Mouse (Mus musculus): ENCODE measurements around the gene Iqgap3. TPM values are rescaled to one million over a fixed set of nuclear protein-coding genes. Genes with fewer than 3 reads are reported as not detected.

The Iqgap3 gene
- polyA plus RNA-seq, 1 experiment from 2014 or later, result 3.8 TPM

DNA sequence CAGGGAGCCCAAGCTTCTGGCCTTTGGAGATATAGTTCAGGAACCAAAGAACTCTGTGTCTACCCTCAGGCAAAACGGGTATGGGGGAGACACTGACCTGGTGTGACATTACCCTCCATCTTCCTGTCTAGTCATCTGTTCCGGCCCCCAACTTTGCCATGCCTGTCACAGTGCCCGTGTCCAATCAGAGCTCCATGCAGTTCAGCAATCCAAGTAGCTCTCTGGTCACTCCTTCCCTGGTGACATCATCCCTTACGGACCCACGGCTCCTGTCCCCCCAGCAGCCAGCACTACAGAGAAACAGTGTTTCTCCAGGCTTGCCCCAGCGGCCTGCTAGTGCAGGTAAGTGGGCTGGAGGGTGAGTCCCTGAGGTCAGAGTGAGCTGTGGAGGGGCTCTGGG, 77.2 kb downstream of the Iqgap3 start:
- H3K36me3 ChIP-seq, result peaks cover 74% of the 10 kb centered on the region

DNA sequence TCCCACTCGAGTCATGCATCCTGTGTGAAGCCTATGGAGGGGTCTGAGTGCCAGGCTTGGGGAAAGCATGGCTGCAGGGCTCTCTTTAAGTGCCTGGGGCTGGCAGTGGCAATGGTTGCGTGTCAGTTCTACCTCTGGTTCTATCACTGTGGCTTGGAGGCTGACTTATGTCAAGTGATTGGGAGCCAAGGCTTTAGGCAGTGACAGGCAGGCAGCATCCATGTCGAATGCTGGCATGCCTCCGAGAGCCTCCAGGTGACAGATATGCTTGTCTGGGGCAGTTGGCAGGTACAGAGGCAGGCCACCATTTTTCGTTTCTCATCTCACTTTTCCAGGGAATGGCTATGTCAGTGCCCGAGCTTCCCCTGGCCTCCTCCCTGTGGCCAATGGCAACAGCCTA, 79.1 kb downstream of the Iqgap3 start:
- no peak for ATAC-seq (ENCODE audit: low read depth)
- Histone ChIP-seq H3K36me3 (peaks cover 88% of the 10 kb centered on the region), H3K4me1 (replicated peaks) (peaks cover 16% of the 10 kb centered on the region), H3K9me3 (no peaks in the 10 kb centered on the region), H3K27me3 (no peaks in the 10 kb centered on the region), H3K27ac (replicated peaks) (no peak overlapping the region), H3K4me3 (no peak overlapping the region), H3K4me2 (no peak overlapping the region), H3K9ac (no peak overlapping the region)
- 83% methylated on average over 6 of the region's 6 CpGs for WGBS

More for the DNA sequence above, 77.2 kb downstream of the Iqgap3 start:
- Histone ChIP-seq H3K27ac (replicated peaks) (no peak overlapping the region), H3K4me3 (no peak overlapping the region), H3K4me1 (replicated peaks) (peaks cover 16% of the 10 kb centered on the region), H3K4me2 (no peak overlapping the region), H3K9me3 (no peaks in the 10 kb centered on the region), H3K9ac (no peak overlapping the region), H3K27me3 (no peaks in the 10 kb centered on the region)
- ATAC-seq (ENCODE audit: low read depth), result no peak
- WGBS, result 89% methylated on average over 6 of the region's 6 CpGs

DNA sequence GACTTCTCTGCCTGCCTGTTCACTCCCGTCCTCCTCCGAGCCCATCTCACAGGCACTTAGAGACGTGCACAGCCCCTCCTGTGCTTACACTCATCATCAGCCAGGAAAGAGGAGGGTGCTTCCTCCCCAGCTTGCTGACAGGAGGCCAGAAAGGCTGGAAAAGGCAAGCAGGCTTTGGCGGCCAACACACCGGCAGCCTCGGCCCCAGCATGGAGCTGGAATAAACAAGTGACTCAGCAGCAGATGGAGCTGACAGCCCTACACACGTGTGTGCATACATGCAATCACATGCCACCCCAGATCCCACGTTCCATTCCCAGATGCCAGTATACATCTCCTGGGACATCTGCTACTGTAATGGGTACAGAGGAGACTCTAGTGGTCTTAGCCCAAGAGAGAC, 80.5 kb downstream of the Iqgap3 start:
- no peaks in the 10 kb centered on the region for H3K9me3 ChIP-seq
- 89% methylated on average over 8 of the region's 8 CpGs for WGBS
- no peak for ATAC-seq (ENCODE audit: low read depth)
- H3K27me3 ChIP-seq, result no peaks in the 10 kb centered on the region
- H3K36me3 ChIP-seq, result peaks cover 90% of the 10 kb centered on the region
- no peak overlapping the region for H3K27ac ChIP-seq (replicated peaks)
- H3K4me1 ChIP-seq (replicated peaks), result peaks cover 12% of the 10 kb centered on the region
- H3K4me2 ChIP-seq, result no peak overlapping the region
- H3K4me3 ChIP-seq, result no peak overlapping the region
- H3K9ac ChIP-seq, result no peak overlapping the region

DNA sequence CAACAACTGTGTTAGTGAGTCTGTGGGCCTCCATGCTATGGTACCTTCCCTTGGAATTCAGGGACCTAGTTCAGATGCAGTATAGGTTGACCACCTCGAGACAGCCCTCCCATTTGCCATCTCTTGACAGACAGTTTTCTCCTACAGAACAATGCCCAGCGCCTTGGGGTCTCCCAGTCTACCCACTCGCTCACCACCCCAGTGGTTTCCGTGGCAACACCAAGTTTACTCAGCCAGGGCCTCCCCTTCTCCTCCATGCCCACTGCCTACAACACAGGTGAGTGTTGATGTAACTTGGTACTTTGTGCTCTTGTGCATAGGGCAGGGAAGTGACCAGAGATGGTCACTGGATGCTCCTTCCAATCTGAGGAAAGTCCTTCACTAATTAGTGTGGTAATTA, 81.0 kb downstream of the Iqgap3 start:
- Histone ChIP-seq H3K4me2 (no peak overlapping the region), H3K4me3 (no peak overlapping the region), H3K4me1 (replicated peaks) (peaks cover 6% of the 10 kb centered on the region), H3K27ac (replicated peaks) (no peak overlapping the region), H3K36me3 (peaks cover 96% of the 10 kb centered on the region), H3K27me3 (no peaks in the 10 kb centered on the region), H3K9ac (no peak overlapping the region), H3K9me3 (no peaks in the 10 kb centered on the region)
- no peak for ATAC-seq (ENCODE audit: low read depth)
- 70% methylated on average over 4 of the region's 4 CpGs for WGBS

DNA sequence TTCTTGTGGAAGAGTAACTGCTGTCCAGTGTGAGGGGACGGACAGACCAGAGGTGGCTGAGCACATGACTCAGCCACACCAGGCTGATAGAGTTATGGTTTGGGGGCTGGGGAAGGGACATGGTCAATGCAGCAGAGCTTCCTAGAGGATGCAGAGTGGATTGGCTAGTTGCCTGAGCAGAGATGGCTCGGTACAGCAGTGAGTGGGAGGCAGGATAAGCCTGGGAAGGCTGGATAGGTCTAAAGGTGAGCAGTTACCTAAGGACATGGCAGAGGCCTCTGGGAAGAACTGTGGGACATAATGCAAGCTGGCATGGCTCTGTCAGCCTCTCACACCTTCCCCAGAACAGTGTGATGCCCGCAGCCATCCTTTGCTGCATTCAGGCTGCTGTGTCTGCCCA, 82.1 kb downstream of the Iqgap3 start:
- H3K9me3 ChIP-seq, result no peaks in the 10 kb centered on the region
- H3K27me3 ChIP-seq, result no peaks in the 10 kb centered on the region
- no peak overlapping the region for H3K9ac ChIP-seq
- no peak overlapping the region for H3K4me2 ChIP-seq
- peaks cover 96% of the 10 kb centered on the region for H3K36me3 ChIP-seq
- H3K27ac ChIP-seq (replicated peaks), result no peak overlapping the region
- 82% methylated on average over 3 of the region's 3 CpGs for WGBS
- no peaks in the 10 kb centered on the region for H3K4me1 ChIP-seq (replicated peaks)
- ATAC-seq (ENCODE audit: low read depth), result no peak
- H3K4me3 ChIP-seq, result no peak overlapping the region

DNA sequence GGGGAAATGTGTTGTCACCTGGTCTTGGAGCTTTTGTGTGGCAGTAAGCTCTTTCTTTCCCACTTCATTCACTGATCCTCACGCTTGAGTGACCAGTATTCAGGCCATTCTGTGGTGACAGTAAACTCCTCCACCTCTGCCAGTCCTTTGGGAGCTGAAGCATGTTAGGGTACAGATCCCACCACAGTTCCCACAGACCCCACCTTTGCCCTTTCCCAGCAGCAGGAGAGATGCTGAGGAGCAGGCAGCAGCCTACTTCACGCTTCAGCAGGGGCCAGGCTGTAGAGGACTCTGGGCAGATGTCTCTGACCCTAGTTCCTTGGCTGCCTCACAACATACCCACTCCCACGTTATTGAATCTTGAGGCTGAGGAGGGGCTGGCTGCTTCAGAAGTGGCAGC, 82.5 kb downstream of the Iqgap3 start:
- no peak overlapping the region for H3K4me2 ChIP-seq
- no peaks in the 10 kb centered on the region for H3K27me3 ChIP-seq
- H3K9ac ChIP-seq, result no peak overlapping the region
- H3K27ac ChIP-seq (replicated peaks), result no peak overlapping the region
- H3K9me3 ChIP-seq, result no peaks in the 10 kb centered on the region
- ATAC-seq (ENCODE audit: low read depth), result no peak
- H3K4me1 ChIP-seq (replicated peaks), result no peaks in the 10 kb centered on the region
- 82% methylated on average over 3 of the region's 3 CpGs for WGBS
- H3K36me3 ChIP-seq, result peaks cover 96% of the 10 kb centered on the region
- no peak overlapping the region for H3K4me3 ChIP-seq

DNA sequence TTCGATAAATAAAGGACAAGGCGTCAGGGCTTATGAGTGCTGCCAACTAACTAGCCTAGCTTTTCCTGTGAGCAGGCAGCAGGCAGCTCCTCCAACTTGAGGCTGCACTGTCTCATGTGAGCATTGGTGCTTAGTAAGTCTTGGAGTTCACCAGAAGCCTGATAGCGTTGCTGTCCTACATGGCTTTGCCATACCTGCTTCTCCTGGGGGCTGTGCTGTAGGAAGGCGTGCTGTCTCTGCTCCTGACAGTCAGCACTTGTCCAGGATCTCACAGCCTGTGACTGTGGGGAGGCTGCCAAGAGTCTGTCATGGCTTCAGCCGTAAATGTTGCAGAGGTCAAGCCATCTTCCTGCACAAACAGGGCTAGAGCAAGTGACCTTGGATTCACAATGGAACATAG, 84.3 kb downstream of the Iqgap3 start:
- Histone ChIP-seq H3K4me1 (replicated peaks) (no peaks in the 10 kb centered on the region), H3K36me3 (peaks cover 96% of the 10 kb centered on the region), H3K4me2 (no peak overlapping the region), H3K27me3 (no peaks in the 10 kb centered on the region), H3K27ac (replicated peaks) (no peak overlapping the region), H3K9me3 (no peaks in the 10 kb centered on the region), H3K4me3 (no peak overlapping the region), H3K9ac (no peak overlapping the region)
- no peak for ATAC-seq (ENCODE audit: low read depth)
- WGBS, result 94% methylated on average over 5 of the region's 5 CpGs

DNA sequence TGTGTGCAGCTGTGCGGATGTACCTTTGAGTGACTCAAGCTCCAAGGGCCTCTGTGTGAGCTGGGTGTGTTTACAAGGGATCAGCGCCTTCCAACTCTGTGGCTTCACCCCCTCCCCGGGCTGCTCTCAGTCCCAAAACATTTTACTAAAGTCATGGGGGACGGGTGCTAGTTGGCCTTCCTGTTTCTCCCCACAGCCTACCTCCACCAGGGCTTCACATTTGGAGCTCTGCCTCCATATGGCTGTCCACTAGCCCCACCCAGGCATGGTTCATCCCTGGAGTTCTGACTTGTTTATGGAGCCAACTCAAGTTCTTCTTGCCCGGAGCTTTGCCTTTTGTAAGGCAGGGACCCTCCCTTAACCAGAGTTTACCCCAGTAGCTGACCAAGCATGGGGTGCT, 88.6 kb downstream of the Iqgap3 start:
- 92% methylated on average over 5 of the region's 5 CpGs for whole genome bisulfite sequencing
- H3K9ac ChIP-seq, result no peak overlapping the region
- H3K27ac ChIP-seq (replicated peaks), result no peak overlapping the region
- H3K36me3 ChIP-seq, result peaks cover 83% of the 10 kb centered on the region
- H3K4me2 ChIP-seq, result no peak overlapping the region
- no peak for ATAC-seq (ENCODE audit: low read depth)
- H3K4me3 ChIP-seq, result no peak overlapping the region
- H3K4me1 ChIP-seq (replicated peaks), result no peaks in the 10 kb centered on the region
- no peaks in the 10 kb centered on the region for H3K27me3 ChIP-seq
- no peaks in the 10 kb centered on the region for H3K9me3 ChIP-seq

Other genes with a start within 250 kb of the Iqgap3 start
- not detected in 2 replicates for gene Sh2d2a, start 235.2 kb upstream of the Iqgap3 start, polyA plus RNA-seq (2015; fragmentation: Nextera tagmentation; extraction: Ambion mirVana)
- gene Prcc, start 196.4 kb upstream of the Iqgap3 start, polyA plus RNA-seq (2015; fragmentation: Nextera tagmentation; extraction: Ambion mirVana), result 16.6 and 17.7 TPM in 2 replicates
- 186 and 218 TPM in 2 replicates for gene Hdgf, start 175.7 kb upstream of the Iqgap3 start, polyA plus RNA-seq (2015; fragmentation: Nextera tagmentation; extraction: Ambion mirVana)
- gene Mrpl24, start 162.5 kb upstream of the Iqgap3 start, polyA plus RNA-seq (2015; fragmentation: Nextera tagmentation; extraction: Ambion mirVana), result 69.5 and 73.0 TPM in 2 replicates
- gene Isg20l2, start 151.7 kb upstream of the Iqgap3 start, polyA plus RNA-seq (2015; fragmentation: Nextera tagmentation; extraction: Ambion mirVana), result 36.2 and 41.4 TPM in 2 replicates
- 20.1 and 22.2 TPM in 2 replicates for gene Rrnad1, start 151.3 kb upstream of the Iqgap3 start, polyA plus RNA-seq (2015; fragmentation: Nextera tagmentation; extraction: Ambion mirVana)
- gene Crabp2, start 133.3 kb upstream of the Iqgap3 start, polyA plus RNA-seq (2015; fragmentation: Nextera tagmentation; extraction: Ambion mirVana), result 193 and 205 TPM in 2 replicates
- gene Nes, start 110.9 kb upstream of the Iqgap3 start, polyA plus RNA-seq (2015; fragmentation: Nextera tagmentation; extraction: Ambion mirVana), result 44.1 and 47.1 TPM in 2 replicates
- 37.8 and 41.3 TPM in 2 replicates for gene Bcan, start 81.7 kb upstream of the Iqgap3 start, polyA plus RNA-seq (2015; fragmentation: Nextera tagmentation; extraction: Ambion mirVana)
- gene Hapln2, start 54.4 kb upstream of the Iqgap3 start, polyA plus RNA-seq (2015; fragmentation: Nextera tagmentation; extraction: Ambion mirVana), result 0.36 and 0.40 TPM in 2 replicates
- 29.5 and 30.3 TPM in 2 replicates for gene Gpatch4, start 38.9 kb upstream of the Iqgap3 start, polyA plus RNA-seq (2015; fragmentation: Nextera tagmentation; extraction: Ambion mirVana)
- 169 and 175 TPM in 2 replicates for gene Naxe, start 23.5 kb upstream of the Iqgap3 start, polyA plus RNA-seq (2015; fragmentation: Nextera tagmentation; extraction: Ambion mirVana)
- not detected in 2 replicates for gene Ttc24, start 3.7 kb upstream of the Iqgap3 start, polyA plus RNA-seq (2015; fragmentation: Nextera tagmentation; extraction: Ambion mirVana)
- 15.9 and 19.4 TPM in 2 replicates for gene Mef2d, start 60.4 kb downstream of the Iqgap3 start, polyA plus RNA-seq (2015; fragmentation: Nextera tagmentation; extraction: Ambion mirVana)
- 0.15 and 0.67 TPM in 2 replicates for gene Rhbg, start 172.7 kb downstream of the Iqgap3 start, polyA plus RNA-seq (2015; fragmentation: Nextera tagmentation; extraction: Ambion mirVana)
- 0.23 and 0.33 TPM in 2 replicates for gene Gm38392, start 205.2 kb downstream of the Iqgap3 start, polyA plus RNA-seq (2015; fragmentation: Nextera tagmentation; extraction: Ambion mirVana)
- 8.5 and 12.5 TPM in 2 replicates for gene Tsacc, start 215.0 kb downstream of the Iqgap3 start, polyA plus RNA-seq (2015; fragmentation: Nextera tagmentation; extraction: Ambion mirVana)
- 496 and 532 TPM in 2 replicates for gene Cct3, start 215.1 kb downstream of the Iqgap3 start, polyA plus RNA-seq (2015; fragmentation: Nextera tagmentation; extraction: Ambion mirVana)
- 99.6 and 112 TPM in 2 replicates for gene Glmp, start 243.1 kb downstream of the Iqgap3 start, polyA plus RNA-seq (2015; fragmentation: Nextera tagmentation; extraction: Ambion mirVana)